Mouse (Mus musculus) MEL (cell line): ENCODE measurements at regions not wholly inside any gene's neighbourhood (a gene's known extent, or its start where the extent isn't known, plus 50 kb on each side); places are given as distances from the start of the nearest gene placed in this dataset.

Experiments
- DNase-seq: peaks from one replicate; pipeline ENCODE4 v3.0.0; 2011; ENCODE audit warnings: low read depth, low spot score
- H3K27ac ChIP-seq: 2 replicates; pipeline ENCODE4 v1.5.1; 2012; ENCODE audit warnings: low read depth, mild to moderate bottlenecking, control low read depth, low read length, moderate library complexity; ENCODE audit not compliant: control insufficient read depth
- H3K27me3 ChIP-seq, 2 experiments: fragments of 150-350 bp in 1 of 2; sonication (generic) in 1 of 2; 2 replicates each; pipeline ENCODE4 v1.6.1; 2012; ENCODE audit warnings: low read length in 2 of 2, mild to moderate bottlenecking in 2 of 2, improper control_type of control experiment in 1 of 2, moderate library complexity in 1 of 2; ENCODE audit not compliant: insufficient read depth in 2 of 2, control insufficient read depth in 1 of 2
- H3K36me3 ChIP-seq, 2 experiments: 2 replicates each; pipeline ENCODE4 v1.6.1; 2012 to 2014; ENCODE audit warnings: low read length in 2 of 2, improper control_type of control experiment in 1 of 2, inconsistent platforms in 1 of 2, mild to moderate bottlenecking in 1 of 2; ENCODE audit not compliant: insufficient read depth in 2 of 2, control insufficient read depth in 1 of 2
- H3K4me1 ChIP-seq, 2 experiments: fragments of 150-350 bp in 1 of 2; sonication (generic) in 1 of 2; 2 replicates each; pipeline ENCODE4 v1.6.1; 2012; ENCODE audit warnings: low read length in 2 of 2, improper control_type of control experiment in 1 of 2, mild to moderate bottlenecking in 1 of 2; ENCODE audit not compliant: insufficient read depth in 2 of 2, control insufficient read depth in 1 of 2
- H3K4me3 ChIP-seq, 2 experiments: fragments of 150-350 bp in 1 of 2; sonication (generic) in 1 of 2; 2 replicates each; pipeline ENCODE4 v1.5.1; 2012; ENCODE audit warnings: low read depth in 2 of 2, low read length in 2 of 2, mild to moderate bottlenecking in 2 of 2, moderate library complexity in 2 of 2, control low read depth in 1 of 2, improper control_type of control experiment in 1 of 2; ENCODE audit not compliant: control insufficient read depth in 1 of 2, insufficient read depth in 1 of 2
- H3K79me2 ChIP-seq: 2 replicates; pipeline ENCODE4 v1.6.1; 2012; ENCODE audit warnings: mild to moderate bottlenecking, low read length, moderate library complexity; ENCODE audit not compliant: control insufficient read depth, poor library complexity, insufficient read depth
- H3K9ac ChIP-seq: 2 replicates; pipeline ENCODE4 v1.6.1; 2012; ENCODE audit warnings: low read depth, mild to moderate bottlenecking, control low read depth, low read length, moderate library complexity; ENCODE audit not compliant: control insufficient read depth, poor library complexity, severe bottlenecking
- H3K9me3 ChIP-seq: fragments of 150-350 bp; sonication (generic); replicated peaks from 2 replicates; pipeline ENCODE4 v1.6.1; 2012; ENCODE audit warnings: mild to moderate bottlenecking, low read length, improper control_type of control experiment, moderate library complexity; ENCODE audit not compliant: insufficient read depth
- BHLHE40 ChIP-seq: IDR thresholded peaks from 2 replicates; pipeline ENCODE4 v1.6.1; 2012; ENCODE audit warnings: low read depth, mild to moderate bottlenecking, inconsistent platforms, low read length, improper control_type of control experiment, borderline replicate concordance
- GABPA ChIP-seq: IDR thresholded peaks from 2 replicates; pipeline ENCODE4 v1.6.1; 2012; ENCODE audit warnings: low read depth, mild to moderate bottlenecking, inconsistent platforms, low read length, improper control_type of control experiment, moderate library complexity
- GATA1 ChIP-seq: IDR thresholded peaks from 2 replicates; pipeline ENCODE4 v1.6.1; 2011; ENCODE audit warnings: low read depth, low read length, improper control_type of control experiment
- JUND ChIP-seq: IDR thresholded peaks from 2 replicates; pipeline ENCODE4 v1.6.1; 2011; ENCODE audit warnings: low read depth, mild to moderate bottlenecking, improper control_type of control experiment, low read length
- KAT2A ChIP-seq: conservative IDR thresholded peaks from 2 replicates; pipeline ENCODE4 v1.6.1; 2012; ENCODE audit warnings: low read depth, low read length, improper control_type of control experiment, inconsistent platforms
- MAFK ChIP-seq: IDR thresholded peaks from 2 replicates; pipeline ENCODE4 v1.6.1; 2011; ENCODE audit warnings: low read depth, mild to moderate bottlenecking, low read length, improper control_type of control experiment, borderline replicate concordance
- MAX ChIP-seq: IDR thresholded peaks from 2 replicates; pipeline ENCODE4 v1.6.1; 2011; ENCODE audit warnings: low read length, improper control_type of control experiment
- MXI1 ChIP-seq: IDR thresholded peaks from 2 replicates; pipeline ENCODE4 v1.6.1; 2011; ENCODE audit warnings: mild to moderate bottlenecking, low read depth, low read length, improper control_type of control experiment
- MYB ChIP-seq: IDR thresholded peaks from 2 replicates; pipeline ENCODE4 v1.6.1; 2011; ENCODE audit warnings: mild to moderate bottlenecking, low read depth, low read length, improper control_type of control experiment
- NELFE ChIP-seq: IDR thresholded peaks from 2 replicates; pipeline ENCODE4 v1.6.1; 2011; ENCODE audit warnings: low read depth, low read length, improper control_type of control experiment
- NRF1 ChIP-seq: IDR thresholded peaks from 2 replicates; pipeline ENCODE4 v1.6.1; 2014; ENCODE audit warnings: low read depth, mild to moderate bottlenecking, inconsistent platforms, low read length, improper control_type of control experiment, moderate library complexity; ENCODE audit not compliant: poor library complexity, insufficient read depth, severe bottlenecking
- POLR2AphosphoS5 ChIP-seq: IDR thresholded peaks from 2 replicates; pipeline ENCODE4 v1.6.1; 2012; ENCODE audit warnings: low read depth, borderline replicate concordance, mild to moderate bottlenecking, inconsistent platforms, low read length, moderate library complexity, mixed read lengths
- RAD21 ChIP-seq: IDR thresholded peaks from 2 replicates; pipeline ENCODE4 v1.6.1; 2011; ENCODE audit warnings: mild to moderate bottlenecking, low read depth, low read length, improper control_type of control experiment
- RCOR1 ChIP-seq: IDR thresholded peaks from 2 replicates; pipeline ENCODE4 v1.6.1; 2012; ENCODE audit warnings: low read depth, mild to moderate bottlenecking, inconsistent platforms, low read length, improper control_type of control experiment
- SIN3A ChIP-seq: IDR thresholded peaks from 2 replicates; pipeline ENCODE4 v1.6.1; 2012; ENCODE audit warnings: low read length, improper control_type of control experiment, inconsistent platforms
- SMC3 ChIP-seq: IDR thresholded peaks from 2 replicates; pipeline ENCODE4 v1.6.1; 2011; ENCODE audit warnings: low read depth, low read length, improper control_type of control experiment
- TAL1 ChIP-seq: IDR thresholded peaks from 2 replicates; pipeline ENCODE4 v1.6.1; 2012; ENCODE audit warnings: mild to moderate bottlenecking, inconsistent platforms, low read length, moderate library complexity, mixed read lengths
- TCF12 ChIP-seq: IDR thresholded peaks from 2 replicates; pipeline ENCODE4 v1.6.1; 2014; ENCODE audit warnings: low read depth, mild to moderate bottlenecking, inconsistent platforms, low read length, improper control_type of control experiment, moderate library complexity
- USF1 ChIP-seq: IDR thresholded peaks from 2 replicates; pipeline ENCODE4 v1.6.1; 2014; ENCODE audit warnings: low read depth, mild to moderate bottlenecking, inconsistent platforms, low read length, improper control_type of control experiment, moderate library complexity
- ZC3H11A ChIP-seq: IDR thresholded peaks from 2 replicates; pipeline ENCODE4 v1.6.1; 2012; ENCODE audit warnings: low read depth, mild to moderate bottlenecking, inconsistent platforms, low read length, improper control_type of control experiment
- ZNF384 ChIP-seq: IDR thresholded peaks from 2 replicates; pipeline ENCODE4 v1.6.1; 2012; ENCODE audit warnings: low read depth, mild to moderate bottlenecking, inconsistent platforms, low read length, improper control_type of control experiment

DNA sequence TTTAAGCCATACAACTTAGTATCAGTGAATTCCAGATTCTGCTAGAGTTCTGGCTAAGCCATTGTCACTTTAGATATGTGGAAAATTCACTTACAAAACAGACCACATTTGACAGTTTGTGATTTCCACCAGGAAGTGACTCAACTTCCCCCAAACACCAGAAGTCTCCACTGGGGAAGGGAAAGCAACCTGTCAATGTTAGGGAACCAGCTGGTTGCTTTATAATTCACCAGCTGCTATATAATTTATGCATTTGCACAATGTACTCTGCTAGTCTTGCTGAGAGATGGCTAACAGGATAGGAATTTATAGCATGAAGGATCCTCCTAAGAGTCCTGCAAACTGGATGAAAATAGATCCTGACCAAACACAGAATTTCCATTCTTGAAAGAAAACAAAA is 72.9 kb upstream of the Nxt1 start:
- H3K9me3 ChIP-seq = no peaks in the 10 kb centered on the region
- no peak for DNase-seq
- H3K36me3 ChIP-seq = no peaks in the 10 kb centered on the region
- no peak for TF ChIP-seq ZC3H11A
- no peak overlapping the region for H3K4me3 ChIP-seq
- H3K4me1 ChIP-seq = no peaks in the 10 kb centered on the region
- no peaks in the 10 kb centered on the region for H3K27me3 ChIP-seq
- H3K9ac ChIP-seq = no peak overlapping the region
- H3K27ac ChIP-seq = no peak overlapping the region
- no peaks in the 10 kb centered on the region for H3K79me2 ChIP-seq

DNA sequence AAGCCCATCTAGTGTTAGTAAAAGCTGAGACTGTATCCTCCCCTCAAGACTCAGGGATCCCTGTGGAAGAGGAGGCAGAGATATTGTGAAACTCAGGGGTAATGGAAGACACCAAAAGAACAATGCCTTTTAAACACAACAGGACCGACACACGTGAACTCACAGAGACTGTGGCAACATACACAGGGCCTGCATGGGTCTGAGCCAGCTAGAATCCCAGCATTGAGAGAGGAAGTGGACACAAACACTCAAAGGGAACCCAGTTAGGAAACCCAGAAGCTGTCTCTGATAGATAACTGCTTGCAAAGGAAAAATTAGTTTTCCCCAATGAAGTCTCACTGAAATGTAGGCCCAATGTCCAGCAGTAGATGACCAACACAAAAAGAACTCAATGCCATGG is 75.4 kb upstream of the Nxt1 start:
- Histone ChIP-seq H3K79me2 (no peaks in the 10 kb centered on the region), H3K36me3 (no peaks in the 10 kb centered on the region), H3K9ac (no peak overlapping the region), H3K9me3 (no peaks in the 10 kb centered on the region), H3K27ac (no peak overlapping the region), H3K4me3 (no peak overlapping the region), H3K27me3 (no peaks in the 10 kb centered on the region), H3K4me1 (no peaks in the 10 kb centered on the region)
- no peak for DNase-seq
- TF ChIP-seq ZC3H11A (no peak), SMC3 (no peak)

DNA sequence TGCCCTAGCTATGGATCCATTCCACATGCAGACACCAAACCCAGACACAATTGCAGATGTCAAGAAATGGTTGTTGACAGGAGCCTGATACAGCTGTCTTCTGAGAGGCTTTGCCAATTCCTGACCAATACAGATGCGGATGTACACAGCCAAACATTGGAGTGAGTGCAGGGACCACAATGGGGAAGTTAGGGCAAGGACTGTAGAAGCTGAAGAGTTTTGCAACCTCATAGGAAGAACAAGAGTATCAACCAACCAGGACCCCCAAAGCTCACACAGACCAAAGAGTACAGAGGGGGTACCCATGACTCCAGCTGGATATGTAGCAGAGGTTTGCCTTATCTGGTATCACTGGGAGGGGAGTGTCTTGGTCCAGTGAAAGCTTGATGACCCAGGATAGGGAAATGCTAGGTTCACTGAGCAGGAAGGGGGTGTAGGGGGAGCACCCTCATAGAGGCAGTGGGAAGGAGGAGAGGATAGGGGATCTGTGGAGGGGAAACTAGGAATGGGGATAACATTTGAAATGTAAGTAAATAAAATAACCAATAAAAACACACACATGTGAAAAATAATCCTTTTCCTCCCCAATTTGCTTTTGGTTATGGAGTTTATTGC is 86.6 kb upstream of the Nxt1 start:
- DNase-seq = no peak
- Histone ChIP-seq H3K27ac (no peak overlapping the region), H3K27me3 (no peaks in the 10 kb centered on the region), H3K36me3 (no peaks in the 10 kb centered on the region)
- TF ChIP-seq POLR2AphosphoS5 = no peak
- no peak for TF ChIP-seq SIN3A
- no peak for TF ChIP-seq NELFE
- TF ChIP-seq MYB = no peak
- no peak for TF ChIP-seq GATA1
- no peak for TF ChIP-seq MAFK
- TF ChIP-seq TCF12 = no peak
- no peak for TF ChIP-seq BHLHE40
- no peak for TF ChIP-seq ZNF384
- TF ChIP-seq TAL1 = no peak
- no peak for TF ChIP-seq NRF1
- no peak for TF ChIP-seq USF1
- TF ChIP-seq MXI1 = no peak
- no peak for TF ChIP-seq JUND
- TF ChIP-seq SMC3 = no peak
- TF ChIP-seq GABPA = no peak
- TF ChIP-seq MAX = no peak
- TF ChIP-seq RAD21 = no peak
- TF ChIP-seq RCOR1 = no peak
- no peak for TF ChIP-seq KAT2A
- TF ChIP-seq, all 39 proteins: peak for 0
- no peak overlapping the region for H3K9ac ChIP-seq
- no peaks in the 10 kb centered on the region for H3K9me3 ChIP-seq
- H3K79me2 ChIP-seq = no peaks in the 10 kb centered on the region
- H3K4me3 ChIP-seq = no peak overlapping the region
- no peaks in the 10 kb centered on the region for H3K4me1 ChIP-seq
